Mouse (Mus musculus) stomach, postnatal 0 days (tissue): ENCODE data around the gene Tnfrsf9.

Experiments
- CTCF ChIP-seq: IDR thresholded peaks from 2 replicates; pipeline ENCODE4 v1.5.1; 2016; ENCODE audit warnings: antibody characterized with exemption, low read depth, mild to moderate bottlenecking, moderate library complexity
- EP300 ChIP-seq: optimal IDR thresholded peaks from 2 replicates; pipeline ENCODE3; 2016; ENCODE audit warnings: antibody characterized with exemption

- TF ChIP-seq CTCF (peak; percentile 76), EP300 (no peak)
Observed at GRCm38 (mm10) chr4:150865371-150865770, 49.0 kb upstream of the Tnfrsf9 start.
